Mouse (Mus musculus) lung, embryonic 15.5 days (tissue): Measurements from ENCODE around the gene Flcn. TPM values are rescaled to one million over a fixed set of nuclear protein-coding genes. Genes with fewer than 3 reads are reported as not detected.

Experiments used
- ATAC-seq: fragments of 200-750 bp; cut with Nextera tagmentation; 2 replicates; pipeline ENCODE4 v1.8.0; 2017; ENCODE audit warnings: moderate number of reproducible peaks, borderline replicate concordance; ENCODE audit not compliant: low FRiP score, low TSS enrichment; ENCODE audit errors: extremely low read depth
- H3K27ac ChIP-seq: fragments of 300-500 bp; sonication (generic); 2 replicates; pipeline ENCODE4 v1.5.1; 2015; ENCODE audit warnings: moderate library complexity, mild to moderate bottlenecking, inconsistent platforms
- H3K27me3 ChIP-seq: fragments of 300-500 bp; sonication (generic); 2 replicates; pipeline ENCODE4 v1.6.1; 2015; ENCODE audit warnings: inconsistent platforms
- H3K36me3 ChIP-seq: fragments of 300-500 bp; sonication (generic); 2 replicates; pipeline ENCODE4 v1.6.1; 2015; ENCODE audit warnings: inconsistent platforms
- H3K4me1 ChIP-seq: fragments of 300-500 bp; sonication (generic); 2 replicates; pipeline ENCODE4 v1.6.1; 2015; ENCODE audit warnings: inconsistent platforms
- H3K4me2 ChIP-seq: fragments of 300-500 bp; sonication (generic); 2 replicates; pipeline ENCODE4 v1.6.1; 2015; ENCODE audit warnings: inconsistent platforms, mild to moderate bottlenecking, moderate library complexity
- H3K4me3 ChIP-seq: fragments of 300-500 bp; sonication (generic); 2 replicates; pipeline ENCODE4 v1.5.1; 2015; ENCODE audit warnings: mild to moderate bottlenecking, inconsistent platforms
- H3K9ac ChIP-seq: fragments of 300-500 bp; sonication (generic); 2 replicates; pipeline ENCODE4 v1.6.1; 2015; ENCODE audit warnings: inconsistent platforms
- H3K9me3 ChIP-seq: fragments of 300-500 bp; sonication (generic); 2 replicates; pipeline ENCODE4 v1.6.1; 2016; ENCODE audit warnings: inconsistent platforms
- WGBS: fragments of 180-500 bp; shearing (Covaris S2); methylation state at CpG from one replicate; pipeline ENCODE4 v1.1.7; 2015; 5-methylcytosine and 5-hydroxymethylcytosine counted together
- polyA plus RNA-seq: library from polyadenylated mRNA; unstranded; fragments of >200 nt; fragmentation: Nextera tagmentation; extraction: Ambion mirVana; gene quantifications from 2 replicates; pipeline ENCODE4 v1.2.1, GENCODE M21; 2015

Flcn gene
- polyA plus RNA-seq, 1 experiment from 2014 or later = 27.7 TPM

GRCm38 (mm10) chr11:59803516-59803915 is 6.3 kb downstream of the Flcn start:
- Histone ChIP-seq H3K4me2 (no peak overlapping the region), H3K27me3 (no peaks in the 10 kb centered on the region), H3K4me3 (no peak overlapping the region), H3K9me3 (no peaks in the 10 kb centered on the region), H3K27ac (no peak overlapping the region), H3K4me1 (peaks cover 6% of the 10 kb centered on the region), H3K36me3 (peaks cover 74% of the 10 kb centered on the region), H3K9ac (no peak overlapping the region)
- no peak for ATAC-seq
- WGBS = 83% methylated on average over 14 of the region's 14 CpGs

GRCm38 (mm10) chr11:59801881-59802280 is 7.9 kb downstream of the Flcn start:
- H3K9me3 ChIP-seq = no peaks in the 10 kb centered on the region
- no peak overlapping the region for H3K4me3 ChIP-seq
- no peak overlapping the region for H3K4me2 ChIP-seq
- 96% methylated on average over 8 of the region's 8 CpGs for WGBS
- no peaks in the 10 kb centered on the region for H3K4me1 ChIP-seq
- H3K36me3 ChIP-seq = peaks cover 77% of the 10 kb centered on the region
- H3K9ac ChIP-seq = no peak overlapping the region
- no peak for ATAC-seq
- H3K27me3 ChIP-seq = no peaks in the 10 kb centered on the region
- no peak overlapping the region for H3K27ac ChIP-seq

GRCm38 (mm10) chr11:59800412-59800811 is 9.4 kb downstream of the Flcn start:
- 94% methylated on average over 10 of the region's 10 CpGs for WGBS
- H3K4me1 ChIP-seq = no peaks in the 10 kb centered on the region
- H3K4me3 ChIP-seq = no peak overlapping the region
- peaks cover 80% of the 10 kb centered on the region for H3K36me3 ChIP-seq
- H3K4me2 ChIP-seq = no peak overlapping the region
- ATAC-seq = no peak
- H3K27ac ChIP-seq = no peak overlapping the region
- no peaks in the 10 kb centered on the region for H3K9me3 ChIP-seq
- H3K9ac ChIP-seq = no peak overlapping the region
- H3K27me3 ChIP-seq = no peaks in the 10 kb centered on the region

- peaks cover 52% of the 10 kb centered on the region for H3K36me3 ChIP-seq
These were observed 16.4 kb downstream of the Flcn start for GRCm38 (mm10) chr11:59793390-59793789.

GRCm38 (mm10) chr11:59789311-59789710 is 20.5 kb downstream of the Flcn start:
- H3K4me3 ChIP-seq = no peak overlapping the region
- ATAC-seq = no peak
- no peaks in the 10 kb centered on the region for H3K27me3 ChIP-seq
- WGBS = 88% methylated on average over 1 of the region's 1 CpGs
- no peak overlapping the region for H3K27ac ChIP-seq
- peaks cover 24% of the 10 kb centered on the region for H3K4me1 ChIP-seq
- peaks cover 20% of the 10 kb centered on the region for H3K36me3 ChIP-seq
- no peak overlapping the region for H3K9ac ChIP-seq
- no peaks in the 10 kb centered on the region for H3K9me3 ChIP-seq
- H3K4me2 ChIP-seq = no peak overlapping the region

More at GRCm38 (mm10) chr11:59793390-59793789, 16.4 kb downstream of the Flcn start:
- no peaks in the 10 kb centered on the region for H3K27me3 ChIP-seq
- no peak overlapping the region for H3K4me2 ChIP-seq
- peaks cover 4% of the 10 kb centered on the region; the same call in 1 of the 2 replicates for H3K4me1 ChIP-seq
- H3K9me3 ChIP-seq = no peaks in the 10 kb centered on the region
- no peak overlapping the region for H3K27ac ChIP-seq
- WGBS = 61% methylated on average over 6 of the region's 6 CpGs
- H3K4me3 ChIP-seq = no peak overlapping the region
- ATAC-seq = no peak
- no peak overlapping the region for H3K9ac ChIP-seq

GRCm38 (mm10) chr11:59787199-59787781 is 22.5 kb downstream of the Flcn start, which contains the start of gene Pld6:
Pld6 (minus strand) TSS chr11:59787645.
- H3K27ac ChIP-seq = peak within 1 kb of the TSS; percentile 42
- peaks cover 10% of the 10 kb centered on the region for H3K36me3 ChIP-seq
- H3K9me3 ChIP-seq = no peaks in the 10 kb centered on the region
- no peaks in the 10 kb centered on the region for H3K27me3 ChIP-seq
- ATAC-seq = peak; percentile 68
- H3K4me2 ChIP-seq = peak within 1 kb of the TSS; percentile 93
- H3K4me3 ChIP-seq = peak within 1 kb of the TSS; percentile 42
- 2% methylated on average over 49 of the region's 51 CpGs for WGBS
- H3K4me1 ChIP-seq = peaks cover 21% of the 10 kb centered on the region
- peak within 1 kb of the TSS; percentile 47 for H3K9ac ChIP-seq

- peak overlapping the region; percentile 47 for H3K9ac ChIP-seq
- peak overlapping the region; percentile 42 for H3K4me3 ChIP-seq
- peaks cover 21% of the 10 kb centered on the region for H3K4me1 ChIP-seq
- H3K9me3 ChIP-seq = no peaks in the 10 kb centered on the region
- peaks cover 3% of the 10 kb centered on the region for H3K36me3 ChIP-seq
- no peaks in the 10 kb centered on the region for H3K27me3 ChIP-seq
- peak; percentile 27; the same call in 1 of the 2 replicates for ATAC-seq
- 31% methylated on average over 15 of the region's 15 CpGs for WGBS
- peak overlapping the region; percentile 93 for H3K4me2 ChIP-seq
- H3K27ac ChIP-seq = peak overlapping the region; percentile 42
These were observed 23.2 kb downstream of the Flcn start for GRCm38 (mm10) chr11:59786444-59787198.

GRCm38 (mm10) chr11:59783591-59783990 is 26.2 kb downstream of the Flcn start:
- WGBS = 59% methylated on average over 6 of the region's 6 CpGs
- Histone ChIP-seq H3K4me3 (no peak overlapping the region), H3K4me2 (no peak overlapping the region), H3K9me3 (no peaks in the 10 kb centered on the region), H3K27me3 (no peaks in the 10 kb centered on the region), H3K27ac (no peak overlapping the region), H3K4me1 (peaks cover 21% of the 10 kb centered on the region), H3K9ac (no peak overlapping the region), H3K36me3 (peaks cover 5% of the 10 kb centered on the region; the same call in 1 of the 2 replicates)
- ATAC-seq = no peak

- H3K36me3 ChIP-seq = peaks cover 17% of the 10 kb centered on the region
- no peak overlapping the region for H3K27ac ChIP-seq
- 75% methylated on average over 7 of the region's 7 CpGs for WGBS
- H3K4me2 ChIP-seq = no peak overlapping the region
- peaks cover 12% of the 10 kb centered on the region for H3K4me1 ChIP-seq
- H3K27me3 ChIP-seq = no peaks in the 10 kb centered on the region
- no peak for ATAC-seq
- H3K9ac ChIP-seq = no peak overlapping the region
- no peaks in the 10 kb centered on the region for H3K9me3 ChIP-seq
- H3K4me3 ChIP-seq = no peak overlapping the region
These were observed 27.7 kb downstream of the Flcn start for GRCm38 (mm10) chr11:59782091-59782590.

- Histone ChIP-seq H3K36me3 (peaks cover 36% of the 10 kb centered on the region), H3K27ac (no peak overlapping the region), H3K27me3 (no peaks in the 10 kb centered on the region), H3K4me1 (no peaks in the 10 kb centered on the region), H3K9ac (no peak overlapping the region), H3K4me2 (no peak overlapping the region), H3K9me3 (no peaks in the 10 kb centered on the region), H3K4me3 (no peak overlapping the region)
- ATAC-seq = no peak
- WGBS = 70% methylated on average over 4 of the region's 4 CpGs
These were observed 29.6 kb downstream of the Flcn start for GRCm38 (mm10) chr11:59780241-59780640.

- H3K9ac ChIP-seq = no peak overlapping the region
- H3K9me3 ChIP-seq = no peaks in the 10 kb centered on the region
- no peaks in the 10 kb centered on the region for H3K27me3 ChIP-seq
- H3K4me1 ChIP-seq = no peaks in the 10 kb centered on the region
- H3K27ac ChIP-seq = peak overlapping the region; percentile 41; the same call in 1 of the 2 replicates
- peaks cover 44% of the 10 kb centered on the region for H3K36me3 ChIP-seq
- whole genome bisulfite sequencing = 62% methylated on average over 4 of the region's 4 CpGs
- no peak overlapping the region for H3K4me3 ChIP-seq
- no peak for ATAC-seq
- no peak overlapping the region for H3K4me2 ChIP-seq
These were observed 30.4 kb downstream of the Flcn start for GRCm38 (mm10) chr11:59779406-59779805.

GRCm38 (mm10) chr11:59778874-59779223 is 31.0 kb downstream of the Flcn start:
- 0 out of 2 replicates have a peak overlapping the region, but pooled peaks have one; percentile 41 for H3K27ac ChIP-seq
- no peaks in the 10 kb centered on the region for H3K27me3 ChIP-seq
- 70% methylated on average over 1 of the region's 1 CpGs for WGBS

More at GRCm38 (mm10) chr11:59778874-59779223, 31.0 kb downstream of the Flcn start:
- peaks cover 50% of the 10 kb centered on the region for H3K36me3 ChIP-seq
- H3K9ac ChIP-seq = no peak overlapping the region
- no peaks in the 10 kb centered on the region for H3K4me1 ChIP-seq
- no peaks in the 10 kb centered on the region for H3K9me3 ChIP-seq
- no peak overlapping the region for H3K4me3 ChIP-seq
- H3K4me2 ChIP-seq = no peak overlapping the region
- peak; percentile 8; the same call in 1 of the 2 replicates for ATAC-seq
